Mouse (Mus musculus) kidney, embryonic 15.5 days (tissue): Measurements from ENCODE around the gene Gm5741. TPM values are rescaled to one million over a fixed set of nuclear protein-coding genes. Genes with fewer than 3 reads are reported as not detected.

Source experiments
- ATAC-seq: fragments of 200-750 bp; cut with Nextera tagmentation; replicated peaks from 2 replicates; pipeline ENCODE4 v1.8.0; 2017; ENCODE audit warnings: moderate TSS enrichment; ENCODE audit not compliant: low FRiP score
- H3K27ac ChIP-seq: fragments of 300-500 bp; sonication (generic); 2 replicates; pipeline ENCODE4 v1.5.1; 2015; ENCODE audit warnings: mild to moderate bottlenecking, inconsistent platforms
- H3K27me3 ChIP-seq: fragments of 300-500 bp; sonication (generic); 2 replicates; pipeline ENCODE4 v1.6.1; 2015; ENCODE audit warnings: inconsistent platforms
- H3K36me3 ChIP-seq: fragments of 300-500 bp; sonication (generic); 2 replicates; pipeline ENCODE4 v1.6.1; 2015; ENCODE audit warnings: inconsistent platforms
- H3K4me1 ChIP-seq: fragments of 300-500 bp; sonication (generic); 2 replicates; pipeline ENCODE4 v1.6.1; 2015; ENCODE audit warnings: inconsistent platforms
- H3K4me2 ChIP-seq: fragments of 300-500 bp; sonication (generic); 2 replicates; pipeline ENCODE4 v1.6.1; 2015; ENCODE audit warnings: moderate library complexity, mild to moderate bottlenecking, inconsistent platforms
- H3K4me3 ChIP-seq: fragments of 300-500 bp; sonication (generic); replicated peaks from 2 replicates; pipeline ENCODE4 v1.5.1; 2015; ENCODE audit warnings: mild to moderate bottlenecking, inconsistent platforms
- H3K9ac ChIP-seq: fragments of 300-500 bp; sonication (generic); 2 replicates; pipeline ENCODE4 v1.6.1; 2015; ENCODE audit warnings: mild to moderate bottlenecking, inconsistent platforms
- H3K9me3 ChIP-seq: fragments of 300-500 bp; sonication (generic); replicated peaks from 2 replicates; pipeline ENCODE4 v1.6.1; 2016; ENCODE audit warnings: inconsistent platforms
- WGBS: fragments of 180-500 bp; shearing (Covaris S2); methylation state at CpG from one replicate; pipeline ENCODE4 v1.1.7; 2015; ENCODE audit warnings: mixed read lengths; 5-methylcytosine and 5-hydroxymethylcytosine counted together
- polyA plus RNA-seq: library from polyadenylated mRNA; unstranded; fragments of >200 nt; fragmentation: Nextera tagmentation; extraction: Ambion mirVana; gene quantifications from 2 replicates; pipeline ENCODE4 v1.2.1, GENCODE M21; 2015

The Gm5741 gene
- polyA plus RNA-seq, 1 experiment from 2014 or later = 0.82 TPM

GRCm38 (mm10) chr8:85036381-85036717 is 31.4 kb downstream of the Gm5741 start:
- Histone ChIP-seq H3K9ac (peak overlapping the region; percentile 70), H3K4me3 (peak overlapping the region; percentile 83), H3K27me3 (no peaks in the 10 kb centered on the region), H3K4me1 (peaks cover 29% of the 10 kb centered on the region), H3K4me2 (peak overlapping the region; percentile 83), H3K36me3 (peaks cover 42% of the 10 kb centered on the region), H3K9me3 (no peaks in the 10 kb centered on the region), H3K27ac (peak overlapping the region; percentile 100)
- under 1% methylated on average over 9 of the region's 9 CpGs for WGBS
- ATAC-seq = peak; percentile 40

- peak overlapping the region; percentile 100 for H3K27ac ChIP-seq
- ATAC-seq = peak; percentile 3
- H3K36me3 ChIP-seq = peaks cover 41% of the 10 kb centered on the region
- peak overlapping the region; percentile 70 for H3K9ac ChIP-seq
- peak overlapping the region; percentile 83 for H3K4me3 ChIP-seq
- H3K9me3 ChIP-seq = no peaks in the 10 kb centered on the region
- H3K27me3 ChIP-seq = no peaks in the 10 kb centered on the region
- under 1% methylated on average over 15 of the region's 15 CpGs for WGBS
- peaks cover 29% of the 10 kb centered on the region for H3K4me1 ChIP-seq
- peak overlapping the region; percentile 83 for H3K4me2 ChIP-seq
Observed at GRCm38 (mm10) chr8:85035728-85036310, 32.0 kb downstream of the Gm5741 start.

DNA sequence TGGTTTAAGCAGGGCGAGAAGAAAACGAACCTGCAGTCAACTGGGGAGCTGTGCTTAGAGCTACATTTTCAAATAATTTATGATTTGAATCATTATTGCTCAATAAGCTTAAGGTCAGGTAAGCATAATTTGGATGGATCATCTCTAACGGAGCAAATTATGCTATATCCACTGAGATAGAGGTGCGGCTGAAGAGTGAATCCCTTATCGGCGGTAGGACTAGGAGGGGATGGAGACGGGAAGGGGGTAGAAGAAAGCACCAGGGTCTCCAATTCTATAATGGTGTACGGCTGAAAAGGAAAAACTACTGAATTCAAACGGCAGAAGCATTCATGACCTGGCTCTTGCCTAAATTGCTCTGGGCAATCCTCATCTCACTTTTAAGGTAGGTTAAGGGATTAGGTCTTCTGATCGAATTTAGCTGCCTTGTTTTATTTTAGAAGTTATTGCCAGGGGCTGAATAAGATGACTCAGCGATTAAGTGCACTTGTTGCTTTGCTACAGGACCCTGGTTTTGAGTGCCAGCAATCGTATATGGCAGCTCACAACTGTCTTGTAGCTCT is 32.5 kb downstream of the Gm5741 start:
- peak overlapping the region; percentile 70 for H3K9ac ChIP-seq
- 5% methylated on average over 12 of the region's 12 CpGs for WGBS
- H3K9me3 ChIP-seq = no peaks in the 10 kb centered on the region
- peaks cover 41% of the 10 kb centered on the region for H3K36me3 ChIP-seq
- ATAC-seq = no peak
- peak overlapping the region; percentile 100 for H3K27ac ChIP-seq
- H3K4me2 ChIP-seq = peak overlapping the region; percentile 83
- H3K27me3 ChIP-seq = no peaks in the 10 kb centered on the region
- H3K4me1 ChIP-seq = peaks cover 29% of the 10 kb centered on the region
- peak overlapping the region; percentile 83 for H3K4me3 ChIP-seq

- Histone ChIP-seq H3K4me3 (peak overlapping the region; percentile 83), H3K4me1 (peaks cover 29% of the 10 kb centered on the region), H3K27me3 (no peaks in the 10 kb centered on the region), H3K9me3 (no peaks in the 10 kb centered on the region), H3K4me2 (peak overlapping the region; percentile 83), H3K9ac (peak overlapping the region; percentile 70), H3K36me3 (peaks cover 41% of the 10 kb centered on the region), H3K27ac (peak overlapping the region; percentile 100)
- under 1% methylated on average over 13 of the region's 13 CpGs for WGBS
- ATAC-seq = no peak
Observed at GRCm38 (mm10) chr8:85034764-85035163, 33.0 kb downstream of the Gm5741 start.

DNA sequence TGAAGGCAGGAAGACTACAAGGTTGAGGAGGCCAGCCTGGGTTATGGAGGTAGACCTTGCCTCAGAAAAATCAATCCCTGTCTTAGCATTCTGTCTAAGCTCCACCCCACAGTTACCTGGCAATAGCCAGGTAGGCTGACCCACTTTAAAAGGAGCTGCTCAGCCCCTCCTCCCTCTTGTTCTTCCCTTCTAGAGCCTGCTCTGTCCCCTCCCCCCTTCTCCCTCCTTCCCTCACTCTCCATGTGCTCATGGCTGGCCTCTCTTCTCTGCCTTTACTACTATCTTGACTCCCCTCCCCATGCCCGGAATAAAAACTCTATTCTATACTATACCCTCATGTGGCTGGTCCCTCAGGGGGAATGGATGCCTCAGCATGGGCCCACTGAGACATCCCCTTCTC is 33.9 kb downstream of the Gm5741 start:
- H3K9ac ChIP-seq = no peak overlapping the region
- H3K9me3 ChIP-seq = no peaks in the 10 kb centered on the region
- H3K4me1 ChIP-seq = peaks cover 28% of the 10 kb centered on the region
- peaks cover 49% of the 10 kb centered on the region for H3K36me3 ChIP-seq
- no peak overlapping the region for H3K4me3 ChIP-seq
- no peak overlapping the region for H3K27ac ChIP-seq
- no peaks in the 10 kb centered on the region for H3K27me3 ChIP-seq
- no peak overlapping the region for H3K4me2 ChIP-seq
- 52% methylated on average over 1 of the region's 1 CpGs for WGBS
- no peak for ATAC-seq

- H3K9ac ChIP-seq = no peak overlapping the region
- WGBS = 87% methylated on average over 4 of the region's 4 CpGs
- H3K27me3 ChIP-seq = no peaks in the 10 kb centered on the region
- no peak for ATAC-seq
- H3K27ac ChIP-seq = 0 out of 2 replicates have a peak overlapping the region, but pooled peaks have one; percentile 32
- H3K4me3 ChIP-seq = no peak overlapping the region
- peaks cover 49% of the 10 kb centered on the region for H3K36me3 ChIP-seq
- H3K4me2 ChIP-seq = no peak overlapping the region
- peaks cover 31% of the 10 kb centered on the region for H3K4me1 ChIP-seq
- H3K9me3 ChIP-seq = no peaks in the 10 kb centered on the region
Observed at GRCm38 (mm10) chr8:85032622-85033311, 35.0 kb downstream of the Gm5741 start.

DNA sequence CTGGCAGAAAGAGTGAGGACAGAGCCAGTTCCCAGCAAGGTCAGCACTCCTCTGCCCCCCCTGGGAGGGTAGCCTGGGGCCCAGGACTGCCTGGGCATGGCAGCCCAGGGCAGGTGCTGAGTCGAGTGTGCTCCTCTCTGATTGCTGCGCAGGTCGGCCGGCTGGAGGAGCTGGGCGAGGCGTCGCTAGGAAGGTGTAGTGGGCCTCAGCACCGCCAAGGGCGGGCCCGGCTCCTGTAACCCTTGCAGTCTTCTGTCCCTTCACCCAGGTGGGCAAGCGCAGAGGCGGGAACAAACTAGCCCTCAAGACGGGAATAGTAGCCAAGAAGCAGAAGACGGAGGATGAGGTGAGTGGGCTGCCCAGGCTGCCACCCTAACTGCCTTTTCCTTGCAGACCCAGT is 38.5 kb downstream of the Gm5741 start:
- Histone ChIP-seq H3K9me3 (no peaks in the 10 kb centered on the region), H3K36me3 (peaks cover 49% of the 10 kb centered on the region), H3K4me1 (peaks cover 37% of the 10 kb centered on the region), H3K27me3 (no peaks in the 10 kb centered on the region), H3K4me2 (peak overlapping the region; percentile 85), H3K27ac (no peak overlapping the region), H3K4me3 (peak overlapping the region; percentile 99; the same call in 1 of the 2 replicates), H3K9ac (peak overlapping the region; percentile 99; the same call in 1 of the 2 replicates)
- ATAC-seq = no peak
- 90% methylated on average over 14 of the region's 14 CpGs for WGBS

- peaks cover 51% of the 10 kb centered on the region for H3K36me3 ChIP-seq
- peaks cover 39% of the 10 kb centered on the region for H3K4me1 ChIP-seq
- no peaks in the 10 kb centered on the region for H3K9me3 ChIP-seq
- ATAC-seq = no peak
- 16% methylated on average over 2 of the region's 2 CpGs for WGBS
- peak overlapping the region; percentile 85 for H3K4me2 ChIP-seq
- H3K4me3 ChIP-seq = peak overlapping the region; percentile 99
- H3K27me3 ChIP-seq = no peaks in the 10 kb centered on the region
- no peak overlapping the region for H3K27ac ChIP-seq
- H3K9ac ChIP-seq = peak overlapping the region; percentile 99
Observed at GRCm38 (mm10) chr8:85027922-85028321, 39.9 kb downstream of the Gm5741 start.

DNA sequence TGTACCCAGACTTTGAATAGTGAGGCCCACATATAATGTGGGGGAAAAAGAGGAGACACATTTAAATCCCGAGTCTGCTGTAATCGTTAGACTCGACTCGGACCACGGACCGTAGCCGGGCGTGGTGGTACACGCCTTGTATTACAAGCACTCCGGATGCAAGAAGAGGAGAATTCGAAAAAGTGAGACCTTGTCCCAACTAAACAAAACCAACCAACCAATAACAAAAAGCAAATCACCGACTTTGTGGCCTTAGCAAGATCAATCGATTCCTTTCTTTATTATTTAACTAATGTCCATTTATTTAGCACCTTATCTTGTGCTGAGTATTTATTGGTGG is 40.3 kb downstream of the Gm5741 start:
- H3K36me3 ChIP-seq = peaks cover 50% of the 10 kb centered on the region
- H3K4me3 ChIP-seq = peak overlapping the region; percentile 99
- no peak for ATAC-seq
- under 1% methylated on average over 13 of the region's 13 CpGs for WGBS
- H3K4me1 ChIP-seq = peaks cover 39% of the 10 kb centered on the region
- peak overlapping the region; percentile 85 for H3K4me2 ChIP-seq
- H3K27me3 ChIP-seq = no peaks in the 10 kb centered on the region
- H3K9me3 ChIP-seq = no peaks in the 10 kb centered on the region
- H3K27ac ChIP-seq = peak overlapping the region; percentile 93
- H3K9ac ChIP-seq = peak overlapping the region; percentile 99

- H3K4me2 ChIP-seq = peak within 1 kb of the TSS; percentile 85
- peak; percentile 84 for ATAC-seq
- peaks cover 39% of the 10 kb centered on the region for H3K4me1 ChIP-seq
- H3K9ac ChIP-seq = peak within 1 kb of the TSS; percentile 99
- peak within 1 kb of the TSS; percentile 99 for H3K4me3 ChIP-seq
- WGBS = under 1% methylated on average over 75 of the region's 75 CpGs
- no peaks in the 10 kb centered on the region for H3K9me3 ChIP-seq
- H3K27ac ChIP-seq = peak within 1 kb of the TSS; percentile 93
- H3K27me3 ChIP-seq = no peaks in the 10 kb centered on the region
- H3K36me3 ChIP-seq = peaks cover 50% of the 10 kb centered on the region
Observed at GRCm38 (mm10) chr8:85026670-85027515, 40.9 kb downstream of the Gm5741 start, which contains the start of gene Trir. TSS of gene Trir (plus strand) at chr8:85026823.

- H3K4me1 ChIP-seq = peaks cover 39% of the 10 kb centered on the region
- peak within 1 kb of the TSS; percentile 85 for H3K4me2 ChIP-seq
- H3K4me3 ChIP-seq = peak within 1 kb of the TSS; percentile 99
- WGBS = 5% methylated on average over 30 of the region's 30 CpGs
- peak within 1 kb of the TSS; percentile 93 for H3K27ac ChIP-seq
- H3K36me3 ChIP-seq = peaks cover 51% of the 10 kb centered on the region
- ATAC-seq = peak; percentile 92
- no peaks in the 10 kb centered on the region for H3K27me3 ChIP-seq
- no peaks in the 10 kb centered on the region for H3K9me3 ChIP-seq
- H3K9ac ChIP-seq = peak within 1 kb of the TSS; percentile 83
Observed at GRCm38 (mm10) chr8:85025098-85025932, 42.5 kb downstream of the Gm5741 start, which contains the start of gene Asna1. TSS of gene Asna1 (minus strand) at chr8:85025281.
